Mouse (Mus musculus) kidney, postnatal 0 days (tissue): ENCODE results near the gene Ubxn10. TPM values are rescaled to one million over a fixed set of nuclear protein-coding genes. Genes with fewer than 3 reads are reported as not detected.

Source experiments
- ATAC-seq: fragments of 200-750 bp; cut with Nextera tagmentation; replicated peaks from 2 replicates; pipeline ENCODE4 v1.8.0; 2017; ENCODE audit warnings: low read depth, moderate number of reproducible peaks, moderate TSS enrichment, moderate library complexity; ENCODE audit not compliant: low FRiP score
- DNase-seq: peaks from one replicate; pipeline ENCODE4 v3.0.0-alpha.2; 2016; ENCODE audit warnings: low spot score
- H3K27ac ChIP-seq: fragments of 300-500 bp; sonication (generic); 2 replicates; pipeline ENCODE4 v1.5.1; 2014; ENCODE audit warnings: mild to moderate bottlenecking
- H3K27me3 ChIP-seq: fragments of 300-500 bp; sonication (generic); 2 replicates; pipeline ENCODE4 v1.6.1; 2014; ENCODE audit warnings: low read length, mixed read lengths; ENCODE audit not compliant: insufficient read depth
- H3K36me3 ChIP-seq: fragments of 300-500 bp; sonication (generic); 2 replicates; pipeline ENCODE4 v1.6.1; 2014; ENCODE audit warnings: low read length, mixed read lengths; ENCODE audit not compliant: insufficient read depth
- H3K4me1 ChIP-seq: fragments of 300-500 bp; sonication (generic); replicated peaks from 2 replicates; pipeline ENCODE4 v1.6.1; 2014; ENCODE audit warnings: antibody characterized with exemption, low read length, mixed read lengths; ENCODE audit not compliant: insufficient read depth
- H3K4me2 ChIP-seq: fragments of 300-500 bp; sonication (generic); 2 replicates; pipeline ENCODE4 v1.6.1; 2014; ENCODE audit warnings: mild to moderate bottlenecking, low read length, moderate library complexity, mixed read lengths
- H3K4me3 ChIP-seq: fragments of 300-500 bp; sonication (generic); replicated peaks from 2 replicates; pipeline ENCODE4 v1.5.1; 2014; ENCODE audit warnings: low read depth, low read length
- H3K9ac ChIP-seq: fragments of 300-500 bp; sonication (generic); 2 replicates; pipeline ENCODE4 v1.6.1; 2014; ENCODE audit warnings: low read depth, low read length
- H3K9me3 ChIP-seq: fragments of 300-500 bp; sonication (generic); replicated peaks from 2 replicates; pipeline ENCODE4 v1.6.1; 2016; ENCODE audit warnings: low read length, inconsistent platforms, mixed read lengths
- CTCF ChIP-seq: IDR thresholded peaks from 2 replicates; pipeline ENCODE4 v1.5.1; 2016; ENCODE audit warnings: antibody characterized with exemption, low read depth, mild to moderate bottlenecking, moderate library complexity
- WGBS: fragments of 180-500 bp; shearing (Covaris S2); extraction: QIAGEN DNeasy Blood & Tissue Kit; methylation state at CpG from one replicate; pipeline ENCODE4 v1.1.7; 2014; 5-methylcytosine and 5-hydroxymethylcytosine counted together
- polyA plus RNA-seq: library from polyadenylated mRNA; unstranded; fragments of >200 nt; fragmentation: Nextera tagmentation; extraction: Ambion mirVana; gene quantifications from 2 replicates; pipeline ENCODE4 v1.2.1, GENCODE M21; 2015

Gene Ubxn10
- polyA plus RNA-seq, 1 experiment from 2014 or later, result 1.7 TPM

DNA sequence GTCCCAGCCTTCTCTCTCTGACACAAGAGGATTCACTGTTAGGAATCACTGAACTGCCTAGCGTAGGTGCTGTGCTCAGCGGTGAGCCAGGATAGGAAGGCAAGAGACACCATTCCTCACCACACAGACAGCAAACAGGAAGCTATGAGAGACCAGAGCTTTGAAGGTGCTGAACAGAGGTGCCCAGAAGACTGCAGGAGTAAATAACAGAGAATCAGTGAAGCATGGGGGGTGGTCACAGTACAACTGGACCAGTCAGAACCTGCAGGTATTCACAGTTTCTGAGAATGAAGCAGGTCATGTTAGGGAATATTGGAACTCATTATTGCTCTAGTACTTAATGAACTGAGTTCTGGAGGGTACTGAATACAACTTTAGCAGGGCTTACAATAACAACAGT, 38.7 kb downstream of the Ubxn10 start:
- Histone ChIP-seq H3K4me2 (no peak overlapping the region), H3K4me1 (no peaks in the 10 kb centered on the region), H3K9me3 (no peaks in the 10 kb centered on the region), H3K27me3 (no peaks in the 10 kb centered on the region), H3K27ac (no peak overlapping the region), H3K9ac (no peak overlapping the region), H3K4me3 (no peak overlapping the region), H3K36me3 (no peaks in the 10 kb centered on the region)
- DNase-seq, result no peak
- no peak for TF ChIP-seq CTCF
- 56% methylated on average over 2 of the region's 2 CpGs for WGBS
- ATAC-seq, result no peak

DNA sequence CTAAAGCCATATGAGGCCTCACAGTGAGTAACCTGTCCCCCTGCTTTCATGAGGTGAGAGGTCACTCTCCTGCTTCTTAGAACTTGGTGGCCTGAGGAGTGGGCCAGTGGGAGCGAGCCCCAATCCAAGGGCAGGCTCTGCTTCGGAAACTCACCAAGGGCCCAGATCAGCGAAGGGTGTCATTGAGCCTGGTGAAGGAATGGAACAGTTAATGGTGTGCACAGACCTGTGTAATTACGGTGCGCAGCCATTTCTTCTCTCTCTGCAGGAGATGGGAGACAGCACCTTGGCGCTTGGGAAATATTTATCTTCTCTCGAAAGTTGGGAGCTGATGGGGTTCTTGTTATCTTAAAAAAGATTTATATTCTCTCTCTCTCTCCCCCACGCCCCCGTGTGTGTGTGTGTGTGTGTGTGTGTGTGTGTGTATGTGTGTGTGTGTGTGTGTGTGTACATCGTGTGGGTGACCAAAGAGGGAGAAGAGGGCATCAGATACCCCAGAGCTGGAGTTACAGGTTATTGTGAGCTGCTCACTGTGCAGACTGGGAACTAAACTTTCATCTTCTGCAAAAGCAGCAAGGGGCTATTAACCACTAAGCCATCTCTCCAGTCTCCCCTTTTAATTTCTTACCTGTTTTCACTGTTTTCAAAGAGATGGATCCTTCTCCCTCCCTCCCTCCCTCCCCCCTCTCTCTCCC, 39.7 kb downstream of the Ubxn10 start:
- DNase-seq, result peak; percentile 28
- 0 out of 2 replicates have a peak, but pooled peaks have one; percentile 27 for ATAC-seq
- Histone ChIP-seq H3K9me3 (no peaks in the 10 kb centered on the region), H3K9ac (no peak overlapping the region), H3K4me3 (no peak overlapping the region), H3K27ac (no peak overlapping the region), H3K4me1 (no peaks in the 10 kb centered on the region), H3K36me3 (no peaks in the 10 kb centered on the region), H3K27me3 (no peaks in the 10 kb centered on the region), H3K4me2 (no peak overlapping the region)
- 16% methylated on average over 9 of the region's 10 CpGs for WGBS
- no peak for TF ChIP-seq CTCF

DNA sequence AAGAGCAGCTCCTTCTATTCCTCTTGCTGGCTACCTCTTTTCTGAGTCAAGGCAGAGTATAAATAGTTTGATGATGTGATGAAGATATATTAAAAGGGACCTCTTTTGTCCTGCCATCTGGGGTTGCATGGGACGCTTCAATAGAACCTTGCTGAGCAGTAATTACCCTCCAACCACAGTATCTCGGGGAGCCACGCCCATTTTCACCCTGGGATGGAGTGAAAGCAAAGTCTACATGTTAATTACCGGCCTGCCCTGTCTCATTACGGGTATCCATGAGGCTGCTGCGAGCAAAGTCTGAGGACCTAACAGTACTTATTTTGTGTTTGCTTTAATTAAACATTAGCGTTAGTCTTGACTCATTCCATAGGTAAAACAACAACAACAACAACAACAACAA, 40.2 kb downstream of the Ubxn10 start:
- no peak overlapping the region for H3K4me2 ChIP-seq
- no peak for TF ChIP-seq CTCF
- H3K9me3 ChIP-seq, result no peaks in the 10 kb centered on the region
- DNase-seq (no peak), ATAC-seq (no peak)
- H3K27me3 ChIP-seq, result no peaks in the 10 kb centered on the region
- H3K36me3 ChIP-seq, result no peaks in the 10 kb centered on the region
- H3K4me3 ChIP-seq, result no peak overlapping the region
- H3K27ac ChIP-seq, result no peak overlapping the region
- H3K9ac ChIP-seq, result no peak overlapping the region
- H3K4me1 ChIP-seq, result no peaks in the 10 kb centered on the region; the same call in 1 of the 2 replicates
- 17% methylated on average over 7 of the region's 7 CpGs for WGBS

DNA sequence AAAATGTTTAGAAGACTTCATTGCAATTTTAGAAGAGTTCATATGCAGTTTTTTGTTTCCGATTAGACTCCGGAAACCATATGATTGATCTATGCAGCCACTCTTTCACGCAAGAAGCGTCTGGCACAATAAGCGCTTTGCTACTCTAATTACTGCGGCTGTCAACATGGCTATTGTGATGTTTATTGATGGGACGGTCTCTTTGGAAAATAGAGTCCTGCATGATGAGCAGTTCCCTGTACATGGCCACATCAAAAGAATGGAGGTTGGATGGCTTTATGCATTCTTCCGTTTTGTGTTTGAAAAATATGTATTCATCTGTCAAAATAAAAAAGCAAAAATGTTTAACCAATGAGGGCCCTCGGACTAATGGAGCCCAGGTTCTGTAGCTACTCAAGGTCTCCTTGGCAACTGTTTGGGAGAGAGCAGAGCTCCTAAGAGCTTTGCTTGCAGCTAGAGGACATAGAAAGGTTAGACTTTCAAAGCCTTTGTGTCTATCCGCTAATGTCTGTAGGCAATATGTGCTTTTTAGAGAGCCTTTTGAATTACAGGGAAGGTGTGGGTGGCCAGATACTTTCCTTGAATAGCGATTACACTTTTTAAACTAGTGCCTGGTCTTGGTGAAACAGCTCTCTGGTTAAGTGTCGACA, 43.8 kb downstream of the Ubxn10 start:
- no peaks in the 10 kb centered on the region; the same call in 1 of the 2 replicates for H3K4me1 ChIP-seq
- no peaks in the 10 kb centered on the region for H3K9me3 ChIP-seq
- no peak overlapping the region for H3K4me3 ChIP-seq
- no peak for DNase-seq
- no peak for TF ChIP-seq CTCF
- H3K36me3 ChIP-seq, result no peaks in the 10 kb centered on the region
- no peak overlapping the region for H3K4me2 ChIP-seq
- no peak overlapping the region for H3K27ac ChIP-seq
- no peak for ATAC-seq
- H3K9ac ChIP-seq, result no peak overlapping the region
- no peaks in the 10 kb centered on the region for H3K27me3 ChIP-seq
- 70% methylated on average over 12 of the region's 12 CpGs for WGBS

DNA sequence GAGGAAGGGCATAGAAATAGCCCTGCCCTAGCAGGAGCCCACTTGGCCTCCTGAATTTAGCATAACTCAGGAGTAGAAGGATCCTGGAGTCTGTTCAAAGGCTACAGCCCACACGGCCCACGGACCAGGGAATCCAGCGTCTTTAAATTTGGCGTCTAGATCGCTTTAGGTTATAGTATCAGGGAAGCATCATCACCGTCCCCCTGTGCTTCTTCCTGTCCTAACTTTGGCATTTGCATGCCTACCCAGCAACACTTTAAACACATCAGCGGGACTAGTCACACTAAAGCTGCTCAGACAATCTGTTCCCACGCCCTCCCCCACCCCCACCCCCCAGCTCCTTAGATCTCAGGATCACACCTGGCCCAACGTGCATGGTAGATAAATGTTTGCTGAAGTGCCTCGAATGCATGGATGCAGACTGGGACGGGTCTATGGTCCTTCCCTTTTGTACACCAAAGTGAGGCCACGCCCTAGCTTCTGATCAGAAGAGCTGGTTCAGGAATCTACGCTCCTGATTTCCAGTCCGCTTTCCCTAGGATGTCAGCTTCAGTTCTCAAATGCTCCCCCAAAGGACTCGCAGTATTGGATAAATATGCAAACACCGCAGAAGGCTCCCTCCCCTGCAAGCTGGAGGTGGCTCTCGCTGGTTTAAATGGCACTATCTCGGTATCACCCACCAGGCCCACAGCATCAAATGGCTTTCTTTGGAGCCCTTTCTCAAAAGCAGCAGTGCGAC, 45.4 kb downstream of the Ubxn10 start:
- H3K4me2 ChIP-seq, result no peak overlapping the region
- no peaks in the 10 kb centered on the region for H3K36me3 ChIP-seq
- no peak for ATAC-seq
- WGBS, result 13% methylated on average over 19 of the region's 19 CpGs
- no peak overlapping the region for H3K27ac ChIP-seq
- no peaks in the 10 kb centered on the region for H3K27me3 ChIP-seq
- H3K4me1 ChIP-seq, result no peaks in the 10 kb centered on the region; the same call in 1 of the 2 replicates
- H3K9me3 ChIP-seq, result no peaks in the 10 kb centered on the region
- no peak for TF ChIP-seq CTCF
- H3K4me3 ChIP-seq, result no peak overlapping the region
- DNase-seq, result no peak
- no peak overlapping the region for H3K9ac ChIP-seq

DNA sequence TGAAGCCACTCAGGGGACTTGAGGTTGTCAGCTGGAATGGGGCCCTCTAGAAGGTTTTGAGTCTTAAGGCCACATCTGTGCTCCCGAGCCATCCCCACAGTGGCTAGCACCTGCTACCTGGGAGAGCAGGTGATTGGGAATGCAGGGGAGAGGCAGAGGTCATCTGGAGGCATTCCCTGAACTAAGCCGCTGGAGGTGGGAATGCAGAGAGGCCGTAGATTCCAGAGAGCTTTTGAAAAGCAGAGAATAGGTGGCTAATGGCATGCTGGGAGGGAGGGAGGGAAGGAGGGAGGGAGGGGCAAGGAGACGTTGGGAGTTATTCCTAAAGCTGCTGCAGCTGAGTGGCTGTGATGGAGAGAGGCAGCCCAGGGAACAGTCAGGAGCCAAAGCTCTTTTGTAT, 46.4 kb downstream of the Ubxn10 start:
- H3K27me3 ChIP-seq, result no peaks in the 10 kb centered on the region
- H3K4me3 ChIP-seq, result no peak overlapping the region
- H3K36me3 ChIP-seq, result no peaks in the 10 kb centered on the region
- DNase-seq (no peak), ATAC-seq (no peak)
- TF ChIP-seq CTCF, result no peak
- WGBS, result 3% methylated on average over 4 of the region's 4 CpGs
- no peaks in the 10 kb centered on the region; the same call in 1 of the 2 replicates for H3K4me1 ChIP-seq
- no peaks in the 10 kb centered on the region for H3K9me3 ChIP-seq
- H3K4me2 ChIP-seq, result no peak overlapping the region
- no peak overlapping the region for H3K27ac ChIP-seq
- H3K9ac ChIP-seq, result no peak overlapping the region
